Mouse (Mus musculus): ENCODE measurements around the gene Rbms3.

The Rbms3 gene

GRCm38 (mm10) chr9:116832822-116833221 lies 796.9 kb downstream of the Rbms3 start:
- no peak for DNase-seq (ENCODE audit: low spot score)

DNA sequence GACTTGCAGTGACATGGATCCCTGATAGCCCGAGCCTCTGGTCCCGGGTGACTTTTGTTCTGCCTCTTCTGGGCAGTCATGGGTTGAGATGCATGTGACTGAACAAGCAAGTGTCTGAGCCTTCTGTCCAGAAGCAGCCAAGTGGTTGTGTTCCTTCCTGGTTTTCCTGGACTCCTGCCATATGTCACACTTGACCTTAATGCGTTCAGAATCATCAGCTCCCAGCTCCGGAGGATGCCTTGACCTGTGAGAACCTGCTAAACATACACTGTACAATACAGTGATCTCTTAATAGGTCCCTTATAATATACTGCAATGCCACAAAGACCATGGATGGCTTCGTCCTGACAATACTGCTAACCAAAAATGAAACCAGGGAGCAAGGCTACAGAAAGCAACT lies 798.3 kb downstream of the Rbms3 start:
- DNase-seq (ENCODE audit: low spot score): no peak

GRCm38 (mm10) chr9:116829929-116830328 lies 799.8 kb downstream of the Rbms3 start:
- DNase-seq (ENCODE audit: low spot score): no peak

DNA sequence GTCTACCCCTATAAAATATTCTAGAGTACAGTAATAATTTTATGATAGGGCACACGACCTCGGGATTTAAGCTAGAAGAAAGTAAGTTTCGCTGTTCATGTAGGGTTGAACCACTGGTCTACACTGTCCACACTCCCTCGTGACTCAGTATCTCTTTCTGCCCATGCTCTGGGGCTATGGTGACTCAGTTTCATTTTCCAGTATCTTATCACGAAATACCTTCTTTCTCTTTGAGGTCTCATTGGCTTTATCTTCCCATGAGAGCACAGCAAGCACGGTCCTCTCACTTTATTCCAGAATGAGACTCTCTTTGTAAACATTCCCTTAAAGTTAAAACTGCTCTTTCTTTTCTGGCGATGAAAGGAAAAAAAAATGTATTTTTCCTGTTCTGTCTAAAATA lies 808.1 kb downstream of the Rbms3 start:
- DNase-seq (ENCODE audit: low spot score): no peak

DNA sequence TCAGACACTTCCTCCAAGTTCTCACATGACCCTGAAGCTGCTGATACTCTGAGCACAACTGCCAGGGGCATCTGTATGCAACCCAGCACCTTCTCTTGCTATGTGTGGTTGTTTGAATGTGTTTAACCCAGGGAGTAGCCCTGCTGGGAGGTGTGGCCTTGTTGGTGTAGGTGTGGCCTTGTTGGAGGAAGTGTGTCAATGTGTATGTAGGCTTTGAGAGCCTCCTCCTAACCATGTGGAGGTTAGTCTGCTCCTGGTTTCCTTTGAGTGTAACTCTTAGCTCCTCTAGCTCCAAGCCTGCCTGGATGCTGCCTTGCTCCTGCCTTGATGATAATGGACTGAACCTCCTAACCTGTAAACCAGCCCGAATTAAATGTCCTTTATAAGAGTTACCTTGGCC lies 812.5 kb downstream of the Rbms3 start:
- DNase-seq (ENCODE audit: low spot score): no peak

- no peak for DNase-seq (ENCODE audit: low spot score)
These were observed 815.1 kb downstream of the Rbms3 start for GRCm38 (mm10) chr9:116814495-116815094.

DNA sequence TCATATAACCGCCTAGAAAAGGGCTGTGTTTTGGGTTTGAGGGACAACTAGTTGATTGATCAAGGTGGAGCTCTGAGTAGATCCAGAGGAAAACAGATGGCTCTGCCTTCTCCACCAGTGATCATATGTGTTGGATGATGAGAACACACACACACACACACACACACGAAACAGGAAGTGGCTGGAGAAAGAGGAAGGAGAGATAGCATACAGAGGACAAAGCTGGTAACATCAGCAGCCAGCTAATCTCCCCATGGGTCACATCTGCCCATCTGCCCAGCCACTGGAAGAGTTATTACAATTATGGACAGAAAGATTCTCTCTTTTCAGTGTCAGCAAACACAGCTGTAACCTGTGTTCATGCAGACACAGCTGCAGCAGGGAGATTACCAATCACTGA lies 816.3 kb downstream of the Rbms3 start:
- DNase-seq (ENCODE audit: low spot score): no peak

DNA sequence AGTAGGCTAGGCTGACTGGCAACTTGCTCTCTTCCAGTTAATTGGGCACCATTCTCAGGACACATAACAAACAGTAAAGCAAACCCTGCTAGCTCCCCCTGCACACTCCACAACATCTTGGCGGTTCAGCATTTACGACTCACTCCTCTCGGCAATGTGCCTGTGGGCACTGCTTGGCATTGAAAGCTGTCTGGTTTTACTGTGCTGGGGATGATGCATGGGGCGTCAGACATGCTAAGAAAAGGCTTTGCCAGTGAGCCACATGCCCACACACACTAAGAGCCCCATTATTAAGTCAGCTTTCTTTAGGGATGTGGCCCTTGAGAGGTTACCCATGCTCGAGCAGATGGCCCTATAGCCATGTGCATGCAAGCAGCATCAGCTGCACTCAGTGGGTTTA lies 820.5 kb downstream of the Rbms3 start:
- DNase-seq (ENCODE audit: low spot score): no peak

DNA sequence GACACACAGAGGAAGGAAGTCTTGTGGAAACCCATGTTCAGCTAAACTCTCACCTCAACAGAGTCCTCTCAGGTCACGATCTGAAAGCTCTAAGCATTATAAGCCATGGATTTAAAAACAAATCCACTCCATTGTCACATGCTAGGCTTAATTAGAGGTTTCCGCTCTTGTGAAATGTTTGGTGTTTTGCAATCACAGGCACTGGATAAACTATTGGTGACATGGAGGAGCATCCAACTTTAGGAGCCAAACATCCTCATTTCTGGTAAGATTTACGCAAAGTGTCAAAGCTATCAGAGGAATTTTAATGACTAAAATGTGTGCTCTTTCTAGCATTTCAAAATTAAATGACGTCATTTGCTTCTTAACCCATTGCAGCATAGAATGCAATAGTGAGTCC lies 821.3 kb downstream of the Rbms3 start:
- no peak for DNase-seq (ENCODE audit: low spot score)

- DNase-seq (ENCODE audit: low spot score): no peak
These were observed 822.3 kb downstream of the Rbms3 start for GRCm38 (mm10) chr9:116807166-116808081.

DNA sequence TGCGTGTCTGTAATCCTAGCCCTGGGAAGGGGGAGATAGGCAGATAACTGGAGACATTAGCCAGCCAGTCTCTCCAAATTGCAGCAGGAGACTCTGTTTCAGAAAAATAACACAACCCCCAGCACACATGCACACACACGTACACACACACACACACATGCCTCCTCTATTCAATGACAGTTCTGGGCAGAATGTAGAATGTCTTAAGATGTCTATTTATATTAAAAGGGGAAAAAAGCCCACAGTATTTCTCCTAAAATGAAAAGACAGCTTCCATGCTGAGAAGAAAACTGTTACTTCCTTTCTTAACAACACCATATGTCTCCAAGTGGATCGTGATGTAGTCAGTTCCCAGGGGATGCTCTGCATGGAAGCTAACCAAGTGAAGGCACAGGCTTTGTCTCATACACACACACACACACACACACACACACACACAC lies 826.4 kb downstream of the Rbms3 start:
- DNase-seq (ENCODE audit: low spot score): no peak

DNA sequence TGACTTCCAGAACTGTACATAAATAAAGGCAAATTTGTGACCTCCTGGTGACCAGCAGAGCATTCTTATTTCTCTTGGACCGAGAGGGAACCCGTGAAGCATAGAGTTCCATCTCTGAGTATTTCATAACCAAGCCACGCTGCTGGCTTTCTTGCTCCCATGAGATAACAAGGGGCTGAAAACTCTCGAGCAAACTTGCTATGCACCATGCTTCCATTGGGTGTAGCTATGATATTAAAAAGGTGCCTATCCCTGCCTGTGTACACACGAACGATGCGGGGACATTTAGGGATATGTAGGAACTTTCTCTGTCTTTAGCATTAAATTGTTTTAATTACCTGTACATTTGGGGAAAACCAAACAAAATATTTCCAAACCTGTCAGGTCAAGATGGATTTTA lies 827.1 kb downstream of the Rbms3 start:
- no peak for DNase-seq (ENCODE audit: low spot score)

- no peak for DNase-seq (ENCODE audit: low spot score)
These were observed 834.3 kb downstream of the Rbms3 start for GRCm38 (mm10) chr9:116795240-116795955.

- no peak for DNase-seq (ENCODE audit: low spot score)
These were observed 837.9 kb downstream of the Rbms3 start for GRCm38 (mm10) chr9:116791850-116792249.

DNA sequence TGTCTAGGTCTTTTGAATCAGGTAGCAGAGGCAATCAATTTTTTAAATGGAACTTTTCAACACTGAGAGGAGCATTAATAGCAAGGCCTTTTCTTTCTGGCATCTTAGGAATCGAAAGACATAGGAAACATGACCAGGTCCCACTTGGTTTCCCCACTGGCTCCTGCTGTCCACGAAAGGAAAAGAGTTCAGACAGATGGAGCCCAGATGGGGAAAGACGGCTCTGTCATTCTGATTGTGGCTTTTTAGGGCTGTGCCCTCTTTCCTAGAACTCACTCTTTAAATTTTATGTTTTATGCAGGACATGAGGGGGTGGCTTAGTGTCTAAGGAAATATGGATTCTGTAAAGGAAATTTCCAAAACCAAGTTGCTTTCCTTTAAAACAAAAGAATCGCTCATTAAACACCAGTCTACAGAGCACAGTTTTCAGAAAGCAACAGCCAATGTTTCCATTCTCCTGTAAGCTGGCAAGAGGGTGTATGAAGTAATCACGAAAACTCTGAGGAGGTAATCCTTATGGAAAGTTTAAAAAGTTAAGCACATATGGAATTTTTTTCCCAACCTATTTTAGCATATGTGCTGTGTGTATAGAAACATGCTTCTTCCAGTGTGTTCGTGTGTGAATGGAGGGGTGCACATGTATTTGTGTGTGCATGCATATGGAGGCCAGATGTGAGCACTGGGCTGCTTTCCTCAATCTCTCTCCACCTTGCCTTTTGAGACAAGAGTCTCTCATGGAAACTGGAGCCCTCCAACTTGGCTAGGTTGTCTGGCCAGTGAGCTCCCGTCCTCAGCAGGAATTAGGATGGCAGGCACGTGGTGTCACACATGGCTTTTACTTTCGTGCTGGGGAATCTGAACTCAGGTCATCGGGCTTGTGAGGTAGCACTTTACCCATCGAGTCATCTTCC lies 843.3 kb downstream of the Rbms3 start:
- no peak for DNase-seq (ENCODE audit: low spot score)

DNA sequence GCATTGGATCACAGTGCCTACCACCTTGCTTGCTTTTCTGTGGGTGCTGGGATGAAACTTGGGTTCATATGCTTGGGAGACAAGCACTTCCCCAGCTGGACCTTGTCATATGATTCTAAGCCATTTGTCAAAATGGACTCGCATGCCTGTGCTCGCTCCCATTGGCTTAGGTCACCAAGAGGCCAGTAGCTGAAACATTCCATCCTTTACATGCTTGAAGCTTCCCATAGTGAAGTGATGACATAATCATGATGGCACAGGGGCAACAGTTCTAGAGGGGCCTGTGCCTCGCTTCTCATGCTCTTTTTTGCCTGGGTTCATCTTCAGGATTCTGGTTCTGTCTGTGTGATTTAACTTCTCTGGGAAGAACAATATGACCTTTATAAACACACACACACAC lies 857.9 kb downstream of the Rbms3 start:
- DNase-seq (ENCODE audit: low spot score): no peak

- DNase-seq (ENCODE audit: low spot score): no peak
These were observed 860.2 kb downstream of the Rbms3 start for GRCm38 (mm10) chr9:116769358-116770054.

DNA sequence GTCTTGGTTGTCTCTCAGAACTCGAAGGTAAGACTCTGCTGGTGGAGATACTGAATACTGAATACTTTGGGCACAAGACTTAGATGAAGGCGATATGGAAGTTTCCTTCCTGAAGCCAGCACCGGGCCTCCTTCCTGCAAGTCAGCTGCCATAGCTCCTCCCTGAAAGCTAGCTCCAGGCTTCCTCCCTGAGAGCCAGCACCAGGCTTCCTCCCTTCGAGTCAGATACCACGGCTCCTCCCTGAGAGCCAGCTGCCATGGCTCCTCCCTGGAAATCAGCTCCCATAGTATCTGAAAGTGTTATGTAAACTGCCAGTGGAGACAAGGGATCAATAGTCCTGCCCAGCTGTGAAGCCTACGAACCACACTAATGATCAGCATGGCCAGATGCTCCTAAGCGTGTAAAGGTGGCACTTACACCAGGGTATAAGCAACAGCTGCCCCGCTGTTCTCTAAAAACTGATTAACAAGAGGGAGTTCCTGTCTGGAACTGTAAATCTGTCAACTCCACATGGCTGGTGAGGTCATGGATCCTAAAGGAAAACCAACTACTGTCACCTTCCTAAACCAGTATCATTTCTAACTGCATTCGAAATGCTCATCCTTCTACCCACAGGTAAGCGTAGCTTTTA lies 867.2 kb downstream of the Rbms3 start:
- no peak for DNase-seq (ENCODE audit: low spot score)

DNA sequence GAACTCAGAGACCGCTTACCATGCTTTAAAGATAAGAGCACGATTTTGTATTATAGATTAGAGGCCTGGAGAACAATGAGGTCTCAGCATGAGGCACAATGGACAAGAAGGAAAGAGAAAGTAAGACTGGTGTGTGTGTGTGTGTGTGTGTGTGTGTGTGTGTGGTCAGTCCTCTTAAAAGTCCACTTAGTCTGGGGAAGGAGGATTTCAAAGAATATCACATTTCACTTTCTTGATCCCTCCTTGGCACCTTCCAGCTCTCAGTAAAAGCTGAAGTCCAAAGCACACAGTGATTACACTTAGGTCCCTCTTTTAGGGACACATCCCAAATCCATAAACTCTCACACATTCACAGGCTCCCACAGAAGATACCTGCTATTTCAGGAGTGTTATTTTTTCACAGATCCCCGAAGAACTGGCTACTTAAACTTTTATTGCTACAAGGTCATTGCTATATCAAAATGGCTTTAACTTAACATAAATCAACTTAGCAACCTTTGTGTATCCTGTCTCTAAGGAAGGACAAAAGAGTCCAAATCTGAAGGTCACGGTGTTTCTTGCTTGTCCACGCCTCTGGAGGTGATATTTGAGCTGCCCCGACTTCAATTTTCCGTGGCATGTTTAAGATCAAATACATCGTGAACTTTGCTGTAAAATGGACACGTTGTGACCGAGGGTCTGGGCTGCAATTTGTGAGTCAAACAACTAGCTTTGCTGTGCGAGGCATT lies 880.7 kb downstream of the Rbms3 start:
- no peak for DNase-seq (ENCODE audit: low spot score)

DNA sequence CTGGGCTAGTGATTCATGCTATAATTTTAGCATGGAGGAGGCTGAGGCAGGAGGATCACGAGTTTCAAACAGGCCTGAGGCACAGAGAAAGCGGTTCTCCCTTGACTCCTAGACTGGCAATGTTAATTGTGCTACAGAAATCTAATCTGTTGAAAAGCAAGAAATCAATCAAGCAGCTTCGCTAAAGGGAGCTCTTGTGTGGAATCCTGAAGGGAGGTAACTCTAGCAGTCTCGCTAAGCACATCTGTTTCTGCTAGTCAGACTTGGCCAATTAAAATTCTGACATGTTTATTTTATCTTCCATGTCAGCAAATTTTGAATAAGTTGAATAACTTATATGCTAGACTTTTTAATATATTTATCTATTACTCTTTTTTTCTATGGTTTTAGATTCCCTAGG lies 881.4 kb downstream of the Rbms3 start:
- no peak for DNase-seq (ENCODE audit: low spot score)
